ENCODE assay signal across 22 mouse cellular contexts in the genomic region with DNA sequence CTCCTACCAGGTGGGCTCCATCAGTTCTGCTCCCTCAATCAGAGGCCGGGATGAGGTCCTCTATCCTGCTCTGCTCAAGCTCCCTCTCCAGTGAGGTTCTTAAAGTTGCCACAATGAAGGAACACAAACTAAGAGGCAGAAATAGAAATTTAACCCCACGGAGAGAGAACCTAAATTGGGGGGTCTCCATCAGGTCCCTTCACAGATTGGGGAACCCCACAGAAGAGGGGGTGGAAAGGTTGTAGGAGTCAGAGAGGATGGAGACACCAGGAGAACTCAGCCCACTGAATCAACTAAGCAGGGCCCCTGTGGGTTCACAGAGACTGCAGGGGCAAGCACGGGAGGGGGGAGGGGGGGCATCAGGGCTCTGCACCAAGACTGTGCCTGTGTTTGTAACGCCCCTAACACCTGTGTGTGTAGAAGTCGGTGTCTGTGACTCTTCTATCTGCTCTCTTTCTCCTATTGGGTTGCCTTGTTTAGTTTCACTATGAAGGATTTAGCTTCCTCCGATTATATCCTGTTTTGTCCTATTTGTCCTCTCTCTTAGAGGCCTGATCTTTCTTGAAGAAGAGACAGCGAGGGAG.
DNase-seq lines count a peak whose midpoint lies in the region; ATAC-seq and TF ChIP-seq lines count a peak whose summit lies in the region.
"Had no signal": no experiment of that assay in that cellular context is flagged by ENCODE, and none has a peak within 500 bp of the region (broad histone marks: within the 10 kb centered on the region; RNA-seq: fewer than 3 reads in every experiment).

No protein-coding gene starts in this region.

- no peak for DNase-seq in gastrocnemius, adult 2 months
- no peak for DNase-seq in gastrocnemius, adult 8-10 months (ENCODE audit: low spot score in 2 of 2)
- peak; percentile 52 for DNase-seq in CD4-positive helper T cell, adult 2 months (ENCODE audit: low read depth, low spot score)
- peak; percentile 67 for DNase-seq in induced T-regulatory cell, adult 2 months (ENCODE audit: low read depth)
- peak; percentile 85 for DNase-seq in thymus, postnatal 0 days (ENCODE audit: low spot score)
- no peak for DNase-seq in embryo, embryonic 11 days
- DNase-seq: adrenal gland, postnatal 14 days; cerebellum, adult 11-12 months; cerebellum, postnatal 14 days; gastrocnemius, postnatal 14 days; heart, adult 18-20 months; liver, embryonic 13.5 days; right cerebral cortex, postnatal 14 days had no signal

- no peak overlapping the region for H3K9ac ChIP-seq in kidney, embryonic 14.5 days (ENCODE audit: low read depth, low read length)
- H3K9ac ChIP-seq: embryonic facial prominence, embryonic 15.5 days; hindbrain, embryonic 15.5 days; limb, embryonic 13.5 days; liver, embryonic 13.5 days; lung, embryonic 15.5 days; midbrain, embryonic 12.5 days had no signal

- no peaks in the 10 kb centered on the region for H3K27me3 ChIP-seq in kidney, embryonic 14.5 days (ENCODE audit: control insufficient read depth, insufficient read depth, low read length)
- H3K27me3 ChIP-seq: embryonic facial prominence, embryonic 15.5 days; hindbrain, embryonic 15.5 days; limb, embryonic 13.5 days; liver, embryonic 13.5 days; lung, embryonic 15.5 days; midbrain, embryonic 12.5 days had no signal

- peaks cover 6% of the 10 kb centered on the region; the same call in 1 of the 2 replicates for H3K4me1 ChIP-seq in kidney, embryonic 14.5 days (ENCODE audit: control insufficient read depth, insufficient read depth, low read length)
- H3K4me1 ChIP-seq: embryonic facial prominence, embryonic 15.5 days; hindbrain, embryonic 15.5 days had no signal

- intact Hi-C loops in gastrocnemius, adult 2 months (cut with DNase I) = no loop called here

- H3K27ac ChIP-seq in gastrocnemius, adult 2 months = peak overlapping the region; percentile 28; the same call in 1 of the 2 replicates
- no peak overlapping the region for H3K27ac ChIP-seq in kidney, embryonic 14.5 days (ENCODE audit: low read depth, low read length)
- H3K27ac ChIP-seq: embryonic facial prominence, embryonic 15.5 days; hindbrain, embryonic 15.5 days; limb, embryonic 13.5 days; liver, embryonic 13.5 days; lung, embryonic 15.5 days; midbrain, embryonic 12.5 days; stomach, postnatal 0 days had no signal

- no peak overlapping the region for H3K4me2 ChIP-seq in kidney, embryonic 14.5 days (replicated peaks; ENCODE audit: low read depth, low read length)
- H3K4me2 ChIP-seq: embryonic facial prominence, embryonic 15.5 days; hindbrain, embryonic 15.5 days; limb, embryonic 13.5 days; liver, embryonic 13.5 days; lung, embryonic 15.5 days; midbrain, embryonic 12.5 days had no signal

- no peaks in the 10 kb centered on the region for H3K36me3 ChIP-seq in kidney, embryonic 14.5 days (ENCODE audit: control insufficient read depth, insufficient read depth, low read length)
- H3K36me3 ChIP-seq: embryonic facial prominence, embryonic 15.5 days; hindbrain, embryonic 15.5 days; limb, embryonic 13.5 days; liver, embryonic 13.5 days; lung, embryonic 15.5 days; midbrain, embryonic 12.5 days had no signal

- H3K4me3 ChIP-seq in gastrocnemius, adult 2 months = no peak overlapping the region
- H3K4me3 ChIP-seq in kidney, embryonic 14.5 days (ENCODE audit: low read length) = no peak overlapping the region
- H3K4me3 ChIP-seq: embryonic facial prominence, embryonic 15.5 days; hindbrain, embryonic 15.5 days; limb, embryonic 13.5 days; liver, embryonic 13.5 days; lung, embryonic 15.5 days; midbrain, embryonic 12.5 days had no signal

- H3K9me3 ChIP-seq in kidney, embryonic 14.5 days (ENCODE audit: control insufficient read depth, low read length) = no peaks in the 10 kb centered on the region
- H3K9me3 ChIP-seq: embryonic facial prominence, embryonic 15.5 days; hindbrain, embryonic 15.5 days; limb, embryonic 13.5 days; liver, embryonic 13.5 days; lung, embryonic 15.5 days; midbrain, embryonic 12.5 days had no signal

- no peak for ATAC-seq in megakaryocyte-erythroid progenitor cell, adult 5-6 weeks (replicated peaks; ENCODE audit: low FRiP score, low TSS enrichment, poor library complexity, severe bottlenecking)
- no peak for ATAC-seq in kidney, embryonic 14.5 days (ENCODE audit: low FRiP score, low TSS enrichment)
- ATAC-seq: intestine, postnatal 0 days had no signal

- WGBS in kidney, embryonic 14.5 days = 64% methylated on average over 7 of the region's 7 CpGs

- TF ChIP-seq CTCF in gastrocnemius, adult 2 months (IDR thresholded peaks at IDR 0.05) = no peak

Comparison
In these comparisons a context has a peak if more than half of its experiments do, and no peak if none do; other contexts are left out.
1. DNase-seq: peak in CD4-positive helper T cell, adult 2 months (single experiment), induced T-regulatory cell, adult 2 months (single experiment) and thymus, postnatal 0 days (single experiment); none in gastrocnemius, adult 2 months (single experiment), gastrocnemius, adult 8-10 months (0 of 2) and embryo, embryonic 11 days (single experiment).